ENCODE assay signal across 10 mouse cellular contexts in the genomic region with DNA sequence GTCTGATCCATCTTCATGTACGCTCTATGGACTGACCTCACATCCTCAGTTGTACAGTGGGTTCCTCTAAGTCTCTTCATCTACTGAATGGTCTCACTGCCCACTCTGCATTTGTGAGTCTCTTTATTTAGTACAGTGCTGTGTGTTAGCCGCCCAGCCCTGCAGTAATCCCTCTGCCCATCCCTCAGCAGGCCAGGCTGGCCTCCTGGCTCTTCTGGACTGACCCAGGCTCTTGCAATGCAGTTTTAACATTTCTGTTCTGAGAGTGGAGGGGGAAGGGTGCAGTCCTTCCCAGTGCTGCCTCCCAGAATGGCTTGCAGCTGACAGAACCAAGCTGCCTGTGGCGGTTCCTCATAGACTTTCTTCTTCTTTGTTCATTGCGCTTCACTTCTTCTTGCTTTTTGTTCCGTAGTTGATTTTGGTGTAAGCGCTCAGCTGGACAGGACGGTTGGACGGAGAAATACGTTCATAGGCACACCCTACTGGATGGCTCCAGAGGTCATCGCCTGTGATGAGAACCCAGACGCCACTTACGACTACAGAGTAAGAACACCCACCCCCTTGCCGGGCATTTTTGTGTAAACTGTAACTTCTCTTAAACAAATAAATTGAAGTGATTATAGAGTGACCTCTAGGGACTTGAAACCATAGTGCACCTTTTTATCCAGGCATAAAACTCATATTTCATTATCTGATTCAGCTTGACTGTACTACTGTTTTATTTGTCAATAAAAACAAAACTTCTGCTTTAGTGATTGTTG.
A peak's percentile ranks its signal among the peaks of the same experiment; 100 is the strongest.
DNase-seq lines count a peak whose midpoint lies in the region; ATAC-seq lines count a peak whose summit lies in the region.
"Had no signal": no experiment of that assay in that cellular context is flagged by ENCODE, and none has a peak within 500 bp of the region (broad histone marks: within the 10 kb centered on the region; RNA-seq: fewer than 3 reads in every experiment).

No protein-coding gene starts in this region.

- H3K4me2 ChIP-seq in hindbrain, embryonic 13.5 days: no peak overlapping the region
- H3K4me2 ChIP-seq in hindbrain, embryonic 11.5 days (replicated peaks; ENCODE audit: low read depth, low read length): no peak overlapping the region
- H3K4me2 ChIP-seq in lung, embryonic 16.5 days (ENCODE audit: low read depth, low read length): no peak overlapping the region

- H3K9me3 ChIP-seq in hindbrain, embryonic 13.5 days: no peaks in the 10 kb centered on the region
- H3K9me3 ChIP-seq in hindbrain, embryonic 11.5 days (ENCODE audit: control insufficient read depth, low read length): no peaks in the 10 kb centered on the region
- no peaks in the 10 kb centered on the region for H3K9me3 ChIP-seq in lung, embryonic 16.5 days (ENCODE audit: control insufficient read depth, low read length)

- H3K27me3 ChIP-seq in hindbrain, embryonic 13.5 days: no peaks in the 10 kb centered on the region
- no peaks in the 10 kb centered on the region for H3K27me3 ChIP-seq in hindbrain, embryonic 11.5 days (ENCODE audit: control insufficient read depth, insufficient read depth, low read length)
- H3K27me3 ChIP-seq in lung, embryonic 16.5 days (ENCODE audit: control insufficient read depth, insufficient read depth, low read depth, low read length): no peaks in the 10 kb centered on the region

- H3K36me3 ChIP-seq in hindbrain, embryonic 13.5 days: peaks cover 84% of the 10 kb centered on the region
- peaks cover 10% of the 10 kb centered on the region; the same call in 1 of the 2 replicates for H3K36me3 ChIP-seq in hindbrain, embryonic 11.5 days (ENCODE audit: control insufficient read depth, insufficient read depth, low read length)
- peaks cover 48% of the 10 kb centered on the region for H3K36me3 ChIP-seq in lung, embryonic 16.5 days (ENCODE audit: control insufficient read depth, insufficient read depth, low read length)

- H3K4me1 ChIP-seq in hindbrain, embryonic 13.5 days (replicated peaks): peaks cover 10% of the 10 kb centered on the region
- no peaks in the 10 kb centered on the region for H3K4me1 ChIP-seq in hindbrain, embryonic 11.5 days (replicated peaks; ENCODE audit: control insufficient read depth, insufficient read depth, low read length)
- H3K4me1 ChIP-seq in lung, embryonic 16.5 days (replicated peaks; ENCODE audit: control insufficient read depth, insufficient read depth, low read length): peaks cover 3% of the 10 kb centered on the region; the same call in 1 of the 2 replicates

- DNase-seq in hindbrain, embryonic 11.5 days (ENCODE audit: low spot score): no peak
- DNase-seq in A20 (ENCODE audit: low read depth, low spot score): peak; percentile 36
- peak; percentile 44 for DNase-seq in brain, adult 2 months (ENCODE audit: low read depth, low spot score)
- DNase-seq in right cerebral cortex, adult 2 months (ENCODE audit: low spot score in 2 of 2): no peak
- DNase-seq in left cerebral cortex, adult 8-10 months (ENCODE audit: low spot score in 2 of 2): no peak
- DNase-seq: kidney, postnatal 36 days had no signal

- H3K9ac ChIP-seq in hindbrain, embryonic 13.5 days: 0 out of 2 replicates have a peak overlapping the region, but pooled peaks have one; percentile 2
- no peak overlapping the region for H3K9ac ChIP-seq in hindbrain, embryonic 11.5 days (ENCODE audit: low read depth, low read length)
- H3K9ac ChIP-seq in lung, embryonic 16.5 days (ENCODE audit: low read length): no peak overlapping the region
- H3K9ac ChIP-seq: liver, embryonic 14.5 days had no signal

- no peak for ATAC-seq in hindbrain, embryonic 13.5 days (ENCODE audit: low FRiP score)
- no peak for ATAC-seq in hindbrain, embryonic 11.5 days (ENCODE audit: low FRiP score)
- ATAC-seq in lung, embryonic 16.5 days (ENCODE audit: low read depth): peak; percentile 49; the same call in 1 of the 2 replicates
- no peak for ATAC-seq in frontal cortex, adult (ENCODE audit: low TSS enrichment)

- no peak overlapping the region for H3K27ac ChIP-seq in hindbrain, embryonic 13.5 days
- H3K27ac ChIP-seq in hindbrain, embryonic 11.5 days (ENCODE audit: low read depth, low read length): no peak overlapping the region
- peak overlapping the region; percentile 14; the same call in 1 of the 2 replicates for H3K27ac ChIP-seq in lung, embryonic 16.5 days (ENCODE audit: low read length)
- H3K27ac ChIP-seq: liver, embryonic 14.5 days had no signal

- WGBS in hindbrain, embryonic 13.5 days: 72% methylated on average over 13 of the region's 13 CpGs
- 82% methylated on average over 13 of the region's 13 CpGs for WGBS in hindbrain, embryonic 11.5 days
- WGBS in lung, embryonic 16.5 days: 51% methylated on average over 13 of the region's 13 CpGs

- no peak overlapping the region for H3K4me3 ChIP-seq in hindbrain, embryonic 13.5 days
- no peak overlapping the region for H3K4me3 ChIP-seq in hindbrain, embryonic 11.5 days (ENCODE audit: low read depth, low read length)
- H3K4me3 ChIP-seq in lung, embryonic 16.5 days (ENCODE audit: low read length): no peak overlapping the region

Comparison
In these comparisons a context has a peak if more than half of its experiments do, and no peak if none do; other contexts are left out.
1. DNase-seq: peak in A20 (single experiment) and brain, adult 2 months (single experiment); none in hindbrain, embryonic 11.5 days (single experiment), right cerebral cortex, adult 2 months (0 of 2) and left cerebral cortex, adult 8-10 months (0 of 2).